Mouse (Mus musculus) adrenal gland, postnatal 10 days (tissue): ENCODE data around the gene Cds2. TPM values are rescaled to one million over a fixed set of nuclear protein-coding genes. Genes with fewer than 3 reads are reported as not detected.

Experiments
- total RNA-seq, 2 experiments: library from RNA; stranded (reverse); gene quantifications; 2 replicates each; pipeline ENCODE4 v1.2.3; 2021

Cds2 gene
- total RNA-seq, 2 experiments from 2014 or later = 52.2 to 54.9 TPM

Other genes starting within 250 kb of the Cds2 start
- 10 to 100 TPM; 14.6 to 15.1 TPM for gene Rassf2, start 232.9 kb upstream of the Cds2 start, total RNA-seq
- 10 to 100 TPM; 36.6 to 66.0 TPM for gene Slc23a2, start 118.0 kb upstream of the Cds2 start, total RNA-seq
- gene Tmem230, start 15.3 kb upstream of the Cds2 start, total RNA-seq = 10 to 100 TPM; 29.1 to 31.3 TPM
- gene Pcna, start 9.8 kb upstream of the Cds2 start, total RNA-seq = 100 to 1,000 TPM; 105 to 109 TPM
- not detected for gene Prokr2, start 122.3 kb downstream of the Cds2 start, total RNA-seq